Mouse (Mus musculus): ENCODE results near the gene Cpeb3. TPM values are rescaled to one million over a fixed set of nuclear protein-coding genes. Genes with fewer than 3 reads are reported as not detected.

The Cpeb3 gene
- total RNA-seq, 2 experiments from 2014 or later = 76.3 to 81.7 TPM

- DNase-seq (ENCODE audit: low spot score) = no peak
- intact Hi-C loops (cut with DNase I) = no loop called here
Measured at GRCm38 (mm10) chr19:37057161-37057905, 151.1 kb downstream of the Cpeb3 start.

GRCm38 (mm10) chr19:37055976-37056556 lies 152.3 kb downstream of the Cpeb3 start:
- intact Hi-C loops (cut with DNase I) = no loop called here
- no peak for DNase-seq (ENCODE audit: low spot score)

- DNase-seq (ENCODE audit: low spot score) = no peak
- intact Hi-C loops (cut with DNase I) = loop anchor here (1.0 to 5.0 kb wide), 3 partner anchors 127 to 215 kb away; partner anchors contain the start of genes Cpeb3 and March5
Measured at GRCm38 (mm10) chr19:37050643-37051345, 157.6 kb downstream of the Cpeb3 start.

- intact Hi-C loops (cut with DNase I) = no loop called here
- no peak for DNase-seq (ENCODE audit: low spot score)
Measured at GRCm38 (mm10) chr19:37048507-37048906, 159.9 kb downstream of the Cpeb3 start.

- intact Hi-C loops (cut with DNase I) = no loop called here
- DNase-seq (ENCODE audit: low spot score) = no peak
Measured at GRCm38 (mm10) chr19:37044431-37044830, 164.0 kb downstream of the Cpeb3 start.

GRCm38 (mm10) chr19:37040906-37041305 lies 167.5 kb downstream of the Cpeb3 start:
- intact Hi-C loops (cut with DNase I) = no loop called here
- no peak for DNase-seq (ENCODE audit: low spot score)

- no peak for DNase-seq (ENCODE audit: low spot score)
- intact Hi-C loops (cut with DNase I) = no loop called here
Measured at GRCm38 (mm10) chr19:37032364-37032763, 176.0 kb downstream of the Cpeb3 start.

GRCm38 (mm10) chr19:37031446-37031845 lies 177.0 kb downstream of the Cpeb3 start:
- intact Hi-C loops (cut with DNase I) = no loop called here
- DNase-seq (ENCODE audit: low spot score) = no peak

- intact Hi-C loops (cut with DNase I) = no loop called here
Measured at GRCm38 (mm10) chr19:37029771-37030170, 178.6 kb downstream of the Cpeb3 start.

GRCm38 (mm10) chr19:37026408-37026807 lies 182.0 kb downstream of the Cpeb3 start:
- no peak for DNase-seq (ENCODE audit: low spot score)
- intact Hi-C loops (cut with DNase I) = no loop called here

More at GRCm38 (mm10) chr19:37029771-37030170, 178.6 kb downstream of the Cpeb3 start:
- no peak for DNase-seq (ENCODE audit: low spot score)

- no peak for DNase-seq (ENCODE audit: low spot score)
- intact Hi-C loops (cut with DNase I) = no loop called here
Measured at GRCm38 (mm10) chr19:37025839-37026319, 182.5 kb downstream of the Cpeb3 start.

GRCm38 (mm10) chr19:37022146-37022545 lies 186.3 kb downstream of the Cpeb3 start:
- no peak for DNase-seq (ENCODE audit: low spot score)
- intact Hi-C loops (cut with DNase I) = no loop called here

- DNase-seq (ENCODE audit: low spot score) = no peak
Measured at GRCm38 (mm10) chr19:37020951-37021350, 187.4 kb downstream of the Cpeb3 start.

GRCm38 (mm10) chr19:37020531-37020930 lies 187.9 kb downstream of the Cpeb3 start:
- no peak for DNase-seq (ENCODE audit: low spot score)
- intact Hi-C loops (cut with DNase I) = no loop called here

More at GRCm38 (mm10) chr19:37020951-37021350, 187.4 kb downstream of the Cpeb3 start:
- intact Hi-C loops (cut with DNase I) = no loop called here

- no peak for DNase-seq (ENCODE audit: low spot score)
- intact Hi-C loops (cut with DNase I) = no loop called here
Measured at GRCm38 (mm10) chr19:37018931-37019330, 189.5 kb downstream of the Cpeb3 start.

- intact Hi-C loops (cut with DNase I) = no loop called here
- DNase-seq (ENCODE audit: low spot score) = no peak
Measured at GRCm38 (mm10) chr19:37018411-37018810, 190.0 kb downstream of the Cpeb3 start.

- intact Hi-C loops (cut with DNase I) = no loop called here
- no peak for DNase-seq (ENCODE audit: low spot score)
Measured at GRCm38 (mm10) chr19:37016890-37017289, 191.5 kb downstream of the Cpeb3 start.

- no peak for DNase-seq (ENCODE audit: low spot score)
- intact Hi-C loops (cut with DNase I) = no loop called here
Measured at GRCm38 (mm10) chr19:37014173-37014939, 194.0 kb downstream of the Cpeb3 start.

GRCm38 (mm10) chr19:37013461-37013860 lies 194.9 kb downstream of the Cpeb3 start:
- no peak for DNase-seq (ENCODE audit: low spot score)
- intact Hi-C loops (cut with DNase I) = no loop called here

- intact Hi-C loops (cut with DNase I) = no loop called here
Measured at GRCm38 (mm10) chr19:37009878-37010281, 198.5 kb downstream of the Cpeb3 start.

More at GRCm38 (mm10) chr19:37009878-37010281, 198.5 kb downstream of the Cpeb3 start:
- DNase-seq (ENCODE audit: low spot score) = no peak

Data from heart, postnatal 25 days (tissue).